Mouse (Mus musculus): ENCODE results near the gene Dlgap1. TPM values are rescaled to one million over a fixed set of nuclear protein-coding genes. Genes with fewer than 3 reads are reported as not detected.

Gene Dlgap1
- polyA plus RNA-seq, 1 experiment from 2014 or later = 0.50 TPM

DNA sequence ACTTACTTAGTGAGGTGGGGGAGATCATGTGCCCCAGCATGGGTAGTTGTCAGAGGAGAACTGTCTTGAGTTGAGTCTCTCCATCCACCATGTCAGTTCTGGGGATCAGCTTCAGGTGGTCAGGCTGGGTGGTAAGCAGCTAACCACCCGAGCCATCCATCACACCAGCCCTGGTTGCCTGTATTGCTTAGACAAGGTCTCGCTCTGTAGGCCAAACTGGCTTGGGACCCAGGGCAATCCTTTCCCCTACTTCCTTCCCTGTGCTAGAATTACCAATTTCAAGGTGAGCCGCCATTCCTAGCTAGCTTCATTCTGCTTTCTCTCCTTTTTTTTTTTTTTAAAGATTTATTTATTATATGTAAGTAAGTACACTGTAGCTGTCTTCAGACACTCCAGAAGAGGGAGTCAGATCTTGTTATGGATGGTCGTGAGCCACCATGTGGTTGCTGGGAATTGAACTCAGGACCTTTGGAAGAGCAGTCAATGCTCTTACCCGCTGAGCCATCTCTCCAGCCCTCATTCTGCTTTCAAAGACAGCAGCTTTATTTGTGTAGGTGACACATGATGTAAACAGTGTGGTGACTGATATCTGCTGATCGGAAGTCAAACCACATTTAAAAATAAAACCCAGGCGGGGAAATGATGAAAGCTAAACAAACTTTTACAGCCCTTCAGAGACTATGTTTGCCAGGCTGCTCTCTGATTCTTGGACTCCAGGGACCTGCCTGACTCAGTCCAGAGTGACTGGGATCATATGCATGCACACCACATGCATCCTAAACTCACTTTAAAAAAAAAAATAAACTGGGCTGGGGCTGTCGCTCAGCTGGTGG, 828.3 kb downstream of the Dlgap1 start:
- ATAC-seq (replicated peaks; ENCODE audit: insufficient number of reproducible peaks, insufficient read depth, low FRiP score, low read depth) = no peak
- Histone ChIP-seq H3K36me3 (no peaks in the 10 kb centered on the region), H3K4me2 (no peak overlapping the region), H3K4me1 (replicated peaks) (peaks cover 17% of the 10 kb centered on the region), H3K27me3 (0 out of 2 replicates have a peak, but pooled peaks cover 3% of the 10 kb centered on the region), H3K9me3 (replicated peaks) (no peaks in the 10 kb centered on the region), H3K4me3 (no peak overlapping the region), H3K27ac (no peak overlapping the region), H3K9ac (no peak overlapping the region)
- 72% methylated on average over 8 of the region's 8 CpGs for WGBS

DNA sequence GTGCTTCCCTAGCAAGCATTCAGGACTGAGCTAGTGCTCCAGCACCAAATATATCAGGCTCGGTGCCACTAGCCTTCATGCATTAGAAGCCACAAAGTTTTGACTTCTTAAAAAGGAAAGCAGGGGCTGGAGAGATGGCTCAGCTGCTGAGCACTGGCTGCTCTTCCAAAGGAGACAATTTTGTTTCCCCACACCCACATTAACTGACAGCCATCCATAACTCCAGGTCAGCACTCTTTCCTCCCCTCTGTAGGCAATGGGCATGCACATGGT, 828.8 kb downstream of the Dlgap1 start:
- Histone ChIP-seq H3K9me3 (replicated peaks) (no peaks in the 10 kb centered on the region), H3K27me3 (0 out of 2 replicates have a peak, but pooled peaks cover 3% of the 10 kb centered on the region), H3K36me3 (no peaks in the 10 kb centered on the region), H3K4me3 (no peak overlapping the region), H3K4me2 (no peak overlapping the region), H3K4me1 (replicated peaks) (peaks cover 17% of the 10 kb centered on the region), H3K27ac (no peak overlapping the region), H3K9ac (no peak overlapping the region)
- whole genome bisulfite sequencing = 76% methylated on average over 1 of the region's 1 CpGs
- ATAC-seq (replicated peaks; ENCODE audit: insufficient number of reproducible peaks, insufficient read depth, low FRiP score, low read depth) = no peak

DNA sequence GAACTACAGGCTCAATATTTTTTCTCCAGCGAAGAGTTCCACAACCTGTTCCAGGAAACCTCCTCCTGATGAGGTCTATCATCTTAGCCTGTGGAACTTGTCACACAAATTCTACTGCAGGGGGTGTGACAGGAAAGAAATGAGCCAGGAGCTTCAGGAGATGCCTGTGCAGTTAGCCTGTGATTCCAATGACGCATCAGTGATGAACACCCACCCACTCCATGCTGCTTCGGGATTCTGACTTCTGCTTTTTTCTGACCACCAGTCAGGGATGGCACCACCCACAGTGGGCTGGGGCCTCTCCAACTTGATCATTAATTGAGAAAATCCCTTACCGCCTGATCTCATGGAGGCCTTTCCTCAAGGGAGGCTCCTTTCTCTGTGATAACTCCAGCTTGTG, 830.4 kb downstream of the Dlgap1 start:
- ATAC-seq (replicated peaks; ENCODE audit: insufficient number of reproducible peaks, insufficient read depth, low FRiP score, low read depth) = no peak
- Histone ChIP-seq H3K9ac (no peak overlapping the region), H3K9me3 (replicated peaks) (no peaks in the 10 kb centered on the region), H3K4me3 (no peak overlapping the region), H3K4me2 (no peak overlapping the region), H3K36me3 (no peaks in the 10 kb centered on the region), H3K4me1 (replicated peaks) (peaks cover 13% of the 10 kb centered on the region), H3K27me3 (0 out of 2 replicates have a peak, but pooled peaks cover 3% of the 10 kb centered on the region), H3K27ac (no peak overlapping the region)
- WGBS = 56% methylated on average over 4 of the region's 4 CpGs

DNA sequence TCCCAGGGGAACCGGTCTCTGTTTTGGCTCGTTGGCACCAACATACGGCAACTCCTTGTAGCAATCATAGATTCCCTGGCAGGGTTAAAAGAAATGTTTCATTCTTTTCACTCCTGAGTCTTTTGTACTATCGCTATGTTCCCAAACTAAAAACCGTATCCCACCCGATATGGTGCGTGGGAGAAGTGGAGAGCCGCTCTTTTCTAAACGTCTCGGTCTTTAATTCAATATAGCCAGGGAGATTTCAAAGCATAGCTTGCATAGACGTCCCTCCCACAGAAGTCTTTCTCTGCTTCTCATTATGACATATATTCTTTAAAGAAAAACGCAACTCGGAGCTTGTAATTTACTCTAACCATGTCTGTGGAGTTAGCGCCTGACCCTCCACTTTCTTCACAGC, 833.1 kb downstream of the Dlgap1 start:
- Histone ChIP-seq H3K4me3 (no peak overlapping the region), H3K27me3 (no peaks in the 10 kb centered on the region), H3K9me3 (replicated peaks) (no peaks in the 10 kb centered on the region), H3K4me2 (no peak overlapping the region), H3K4me1 (replicated peaks) (no peaks in the 10 kb centered on the region), H3K27ac (no peak overlapping the region), H3K9ac (no peak overlapping the region), H3K36me3 (no peaks in the 10 kb centered on the region)
- ATAC-seq (replicated peaks; ENCODE audit: insufficient number of reproducible peaks, insufficient read depth, low FRiP score, low read depth) = no peak
- 77% methylated on average over 14 of the region's 14 CpGs for WGBS

DNA sequence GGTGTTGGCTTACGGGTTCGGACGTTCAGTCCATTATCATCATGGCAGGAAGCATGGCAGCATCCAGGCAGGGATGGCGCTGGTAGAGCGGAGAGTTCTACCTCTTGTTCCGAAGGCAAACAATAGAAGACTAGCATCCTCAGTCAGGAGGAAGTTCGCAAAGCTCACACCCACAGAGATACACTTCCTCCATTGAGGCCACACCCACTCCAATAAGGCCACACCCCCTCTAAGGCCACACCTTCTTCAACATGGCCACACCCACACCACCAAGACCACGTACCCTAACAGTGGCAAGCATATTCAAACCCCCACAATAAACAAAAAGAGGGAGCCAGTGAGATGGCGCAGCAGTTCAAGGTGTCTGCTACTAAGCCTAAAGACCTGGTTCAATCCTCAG, 837.0 kb downstream of the Dlgap1 start:
- Histone ChIP-seq H3K27me3 (no peaks in the 10 kb centered on the region), H3K9ac (no peak overlapping the region), H3K9me3 (replicated peaks) (no peaks in the 10 kb centered on the region), H3K36me3 (no peaks in the 10 kb centered on the region), H3K4me2 (no peak overlapping the region), H3K27ac (no peak overlapping the region), H3K4me3 (no peak overlapping the region), H3K4me1 (replicated peaks) (no peaks in the 10 kb centered on the region)
- 91% methylated on average over 9 of the region's 9 CpGs for WGBS
- no peak for ATAC-seq (replicated peaks; ENCODE audit: insufficient number of reproducible peaks, insufficient read depth, low FRiP score, low read depth)

DNA sequence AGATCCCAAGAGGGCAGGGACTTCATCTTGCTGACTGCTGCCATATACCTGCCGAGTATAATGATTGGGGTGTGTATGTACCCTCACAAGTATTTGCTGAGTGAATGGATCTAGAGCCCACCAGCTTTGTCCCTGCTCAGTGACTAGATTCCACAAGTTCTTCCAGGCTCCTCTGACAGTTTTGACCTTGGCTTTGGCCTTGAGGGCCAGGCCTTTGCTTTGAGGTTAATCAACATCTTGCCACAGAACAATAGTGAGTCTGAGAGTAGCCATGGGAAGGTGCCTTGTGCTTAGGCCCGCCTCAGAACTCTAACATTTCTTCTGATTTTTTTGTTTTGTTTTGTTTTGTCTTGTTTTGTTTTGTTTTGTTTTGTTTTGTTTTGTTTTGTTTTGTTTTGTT, 837.7 kb downstream of the Dlgap1 start:
- Histone ChIP-seq H3K4me3 (no peak overlapping the region), H3K27ac (no peak overlapping the region), H3K9ac (no peak overlapping the region), H3K36me3 (no peaks in the 10 kb centered on the region), H3K4me1 (replicated peaks) (no peaks in the 10 kb centered on the region), H3K4me2 (no peak overlapping the region), H3K9me3 (replicated peaks) (no peaks in the 10 kb centered on the region), H3K27me3 (no peaks in the 10 kb centered on the region)
- WGBS = 87% methylated on average over 2 of the region's 2 CpGs
- no peak for ATAC-seq (replicated peaks; ENCODE audit: insufficient number of reproducible peaks, insufficient read depth, low FRiP score, low read depth)

DNA sequence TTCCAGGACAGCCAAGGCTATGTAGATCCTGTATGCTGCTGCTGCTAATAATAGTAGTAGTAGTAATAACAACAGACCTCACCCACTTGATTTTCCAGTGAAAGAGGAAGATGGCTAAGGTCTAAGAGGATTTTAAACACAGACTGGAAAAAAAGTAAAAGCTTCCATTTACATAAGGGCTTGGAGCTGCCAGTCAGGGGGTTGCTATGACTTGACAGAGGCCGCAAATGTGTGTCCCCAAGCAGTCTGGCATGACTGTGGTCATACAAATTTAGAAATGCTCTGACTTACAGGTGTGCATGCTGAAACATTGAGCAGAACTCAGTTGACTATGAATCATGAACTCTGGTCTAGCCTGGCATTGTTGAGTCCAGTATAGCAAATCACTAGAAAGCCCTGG, 839.0 kb downstream of the Dlgap1 start:
- no peak for ATAC-seq (replicated peaks; ENCODE audit: insufficient number of reproducible peaks, insufficient read depth, low FRiP score, low read depth)
- H3K9ac ChIP-seq = no peak overlapping the region
- H3K4me3 ChIP-seq = no peak overlapping the region
- H3K36me3 ChIP-seq = no peaks in the 10 kb centered on the region
- 87% methylated on average over 1 of the region's 1 CpGs for WGBS
- no peaks in the 10 kb centered on the region for H3K27me3 ChIP-seq
- no peaks in the 10 kb centered on the region for H3K9me3 ChIP-seq (replicated peaks)
- no peak overlapping the region for H3K4me2 ChIP-seq
- H3K27ac ChIP-seq = no peak overlapping the region
- no peaks in the 10 kb centered on the region for H3K4me1 ChIP-seq (replicated peaks)

DNA sequence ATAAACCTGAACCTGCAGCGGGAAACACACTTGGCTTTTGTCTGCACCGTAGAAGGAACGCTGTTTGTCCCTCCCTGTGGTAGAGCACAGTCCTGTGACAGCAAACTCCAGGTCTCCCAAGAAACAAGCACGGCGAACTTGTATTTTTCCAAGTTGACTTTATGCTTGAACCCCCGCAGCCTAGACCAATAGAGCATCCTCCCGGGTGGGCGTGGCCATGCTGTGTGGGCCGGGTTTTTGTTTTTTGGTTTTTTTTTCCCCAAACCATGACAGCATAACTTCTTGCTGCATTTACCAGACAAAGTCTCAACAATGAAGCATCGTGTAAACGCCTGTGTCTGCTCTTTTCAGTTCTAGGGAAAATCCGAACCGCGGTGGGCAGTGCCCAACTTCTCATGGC, 840.0 kb downstream of the Dlgap1 start:
- H3K27ac ChIP-seq = no peak overlapping the region
- 53% methylated on average over 14 of the region's 14 CpGs for WGBS
- H3K4me3 ChIP-seq = no peak overlapping the region
- ATAC-seq (replicated peaks; ENCODE audit: insufficient number of reproducible peaks, insufficient read depth, low FRiP score, low read depth) = no peak
- no peaks in the 10 kb centered on the region for H3K27me3 ChIP-seq
- H3K9me3 ChIP-seq (replicated peaks) = no peaks in the 10 kb centered on the region
- no peak overlapping the region for H3K9ac ChIP-seq
- H3K4me1 ChIP-seq (replicated peaks) = no peaks in the 10 kb centered on the region
- no peak overlapping the region for H3K4me2 ChIP-seq
- H3K36me3 ChIP-seq = no peaks in the 10 kb centered on the region

DNA sequence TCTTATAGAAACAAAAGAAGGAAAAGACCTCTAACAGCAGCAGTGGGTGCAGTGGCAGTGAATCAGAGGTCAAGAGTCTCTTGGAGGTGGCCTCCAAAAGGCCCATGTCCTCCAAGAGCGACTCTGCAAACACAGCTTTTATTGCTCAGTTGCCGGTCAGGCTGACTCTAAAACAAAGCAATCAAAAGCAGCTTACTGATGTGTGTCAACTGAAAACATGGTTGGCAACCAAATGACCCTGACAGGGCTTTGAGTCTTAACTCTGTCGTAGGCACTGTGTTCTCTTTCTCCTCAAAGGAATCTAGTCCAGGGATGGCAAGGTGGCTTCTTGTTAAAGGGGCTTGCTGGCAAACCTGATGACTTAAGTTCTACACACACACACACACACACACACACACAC, 840.9 kb downstream of the Dlgap1 start:
- ATAC-seq (replicated peaks; ENCODE audit: insufficient number of reproducible peaks, insufficient read depth, low FRiP score, low read depth) = no peak
- no peaks in the 10 kb centered on the region for H3K27me3 ChIP-seq
- H3K36me3 ChIP-seq = no peaks in the 10 kb centered on the region
- WGBS = 66% methylated on average over 3 of the region's 3 CpGs
- no peak overlapping the region for H3K4me3 ChIP-seq
- H3K4me2 ChIP-seq = no peak overlapping the region
- H3K9ac ChIP-seq = no peak overlapping the region
- H3K27ac ChIP-seq = no peak overlapping the region
- no peaks in the 10 kb centered on the region for H3K4me1 ChIP-seq (replicated peaks)
- no peaks in the 10 kb centered on the region for H3K9me3 ChIP-seq (replicated peaks)

DNA sequence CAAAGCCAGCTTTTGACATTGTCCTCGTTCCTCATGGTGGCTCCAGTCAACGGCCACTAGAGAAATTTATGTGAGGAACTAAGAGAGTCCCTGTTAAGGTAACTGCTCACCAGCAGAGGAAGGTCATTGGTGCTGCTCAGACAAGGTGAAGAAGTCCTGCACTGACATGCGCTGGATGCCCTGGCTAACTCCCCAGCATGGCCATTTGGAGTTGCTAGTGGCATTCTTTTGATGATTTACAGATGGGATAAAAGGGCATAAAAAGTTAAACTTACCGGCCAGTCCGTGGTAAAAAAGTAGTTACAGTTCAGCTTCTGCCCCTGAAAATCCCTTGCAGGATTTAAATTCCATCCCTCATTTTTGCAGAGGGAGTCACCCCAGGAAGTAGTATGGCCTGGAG, 841.9 kb downstream of the Dlgap1 start:
- peaks cover 7% of the 10 kb centered on the region for H3K27me3 ChIP-seq
- no peaks in the 10 kb centered on the region for H3K4me1 ChIP-seq (replicated peaks)
- no peak for ATAC-seq (replicated peaks; ENCODE audit: insufficient number of reproducible peaks, insufficient read depth, low FRiP score, low read depth)
- no peak overlapping the region for H3K27ac ChIP-seq
- H3K9me3 ChIP-seq (replicated peaks) = no peaks in the 10 kb centered on the region
- no peaks in the 10 kb centered on the region for H3K36me3 ChIP-seq
- no peak overlapping the region for H3K4me3 ChIP-seq
- no peak overlapping the region for H3K4me2 ChIP-seq
- WGBS = 82% methylated on average over 5 of the region's 5 CpGs
- no peak overlapping the region for H3K9ac ChIP-seq

DNA sequence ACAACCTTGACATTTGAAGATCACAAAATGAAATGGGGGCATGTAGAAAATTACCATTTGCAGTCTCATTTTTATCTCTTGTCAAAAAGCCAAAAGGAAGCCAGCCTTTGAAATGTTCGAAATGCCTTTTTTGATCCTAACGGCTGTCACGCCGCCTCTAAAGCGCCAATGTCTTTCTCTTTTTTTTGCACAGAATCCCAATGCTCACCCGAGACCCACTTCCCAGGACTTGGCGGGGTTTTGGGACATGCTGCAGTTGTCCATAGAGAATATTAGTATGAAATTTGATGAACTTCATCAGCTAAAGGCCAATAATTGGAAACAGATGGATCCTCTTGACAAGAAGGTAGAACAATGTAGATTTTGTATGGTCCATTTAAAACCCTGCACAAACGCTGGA, 846.1 kb downstream of the Dlgap1 start:
- Histone ChIP-seq H3K4me3 (no peak overlapping the region), H3K27me3 (peaks cover 45% of the 10 kb centered on the region), H3K36me3 (no peaks in the 10 kb centered on the region), H3K9me3 (replicated peaks) (no peaks in the 10 kb centered on the region), H3K27ac (no peak overlapping the region), H3K9ac (no peak overlapping the region), H3K4me2 (no peak overlapping the region), H3K4me1 (replicated peaks) (peaks cover 4% of the 10 kb centered on the region; the same call in 1 of the 2 replicates)
- ATAC-seq (replicated peaks; ENCODE audit: insufficient number of reproducible peaks, insufficient read depth, low FRiP score, low read depth) = no peak
- 69% methylated on average over 8 of the region's 8 CpGs for WGBS

DNA sequence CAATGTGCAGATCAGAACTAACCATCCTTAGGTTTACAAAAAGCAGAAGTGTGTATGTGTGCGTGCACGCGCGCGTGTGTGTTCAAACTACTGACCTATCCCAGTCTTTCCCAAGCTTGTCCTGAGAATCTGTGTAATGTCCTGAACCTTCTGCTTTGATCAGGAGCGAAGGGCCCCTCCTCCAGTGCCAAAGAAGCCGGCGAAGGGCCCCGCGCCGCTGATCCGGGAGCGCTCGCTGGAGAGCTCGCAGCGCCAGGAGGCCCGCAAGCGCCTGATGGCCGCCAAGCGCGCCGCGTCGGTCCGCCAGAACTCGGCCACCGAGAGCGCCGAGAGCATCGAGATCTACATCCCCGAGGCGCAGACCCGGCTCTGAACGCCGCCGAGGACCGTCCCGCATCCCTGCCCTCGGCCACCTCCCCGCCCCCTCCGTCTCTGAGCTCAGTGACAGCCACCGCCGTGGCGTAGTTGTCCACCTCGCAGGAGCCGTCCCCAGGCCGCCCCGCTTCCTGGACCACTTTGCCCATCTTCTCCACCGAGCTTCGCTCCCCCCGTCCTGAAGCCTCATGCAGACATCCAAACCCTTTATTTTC, 849.1 kb downstream of the Dlgap1 start:
- Histone ChIP-seq H3K27me3 (peaks cover 50% of the 10 kb centered on the region), H3K4me3 (peak overlapping the region; percentile 55), H3K9ac (peak overlapping the region; percentile 47; the same call in 1 of the 2 replicates), H3K9me3 (replicated peaks) (no peaks in the 10 kb centered on the region), H3K27ac (no peak overlapping the region), H3K36me3 (no peaks in the 10 kb centered on the region), H3K4me1 (replicated peaks) (peaks cover 4% of the 10 kb centered on the region; the same call in 1 of the 2 replicates), H3K4me2 (peak overlapping the region; percentile 92)
- ATAC-seq (replicated peaks; ENCODE audit: insufficient number of reproducible peaks, insufficient read depth, low FRiP score, low read depth) = no peak; the same call in 1 of the 2 replicates
- 4% methylated on average over 51 of the region's 51 CpGs for WGBS

Measured in heart, embryonic 15.5 days (tissue).